Mouse (Mus musculus): ENCODE measurements around the gene Slc4a2.
A peak's percentile ranks its signal among the peaks of the same experiment; 100 is the strongest.

Slc4a2 gene

GRCm38 (mm10) chr5:24423129-24424003 is at the start of gene Slc4a2, which contains the start of gene Cdk5:
Gene Slc4a2 (plus strand): TSS chr5:24423837.
Gene Cdk5 (minus strand): TSS chr5:24423530.
- DNase-seq (ENCODE audit: low spot score in 2 of 2) = peak; percentile 95 to 96

DNA sequence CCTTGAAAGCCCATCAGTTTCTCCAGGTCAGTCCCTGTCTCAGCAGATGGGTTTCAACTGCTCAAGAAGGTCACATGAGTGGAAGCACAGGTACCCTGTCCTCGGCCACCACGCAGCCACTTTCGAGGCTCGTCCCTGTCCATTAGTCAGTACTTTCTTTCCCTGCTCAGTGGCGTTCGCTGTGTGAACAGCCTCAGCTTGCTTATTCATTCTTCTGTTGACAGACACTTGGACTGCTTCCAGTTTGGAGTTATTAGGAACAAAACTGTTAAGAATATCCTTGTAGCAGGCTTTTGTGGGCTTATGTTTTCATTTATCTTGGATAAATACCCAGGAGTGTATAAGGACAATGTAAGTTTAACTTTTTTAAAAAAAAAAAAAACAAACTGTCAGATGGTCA is 49.4 kb upstream of the Slc4a2 start:
- DNase-seq (ENCODE audit: low spot score in 2 of 2) = no peak

DNA sequence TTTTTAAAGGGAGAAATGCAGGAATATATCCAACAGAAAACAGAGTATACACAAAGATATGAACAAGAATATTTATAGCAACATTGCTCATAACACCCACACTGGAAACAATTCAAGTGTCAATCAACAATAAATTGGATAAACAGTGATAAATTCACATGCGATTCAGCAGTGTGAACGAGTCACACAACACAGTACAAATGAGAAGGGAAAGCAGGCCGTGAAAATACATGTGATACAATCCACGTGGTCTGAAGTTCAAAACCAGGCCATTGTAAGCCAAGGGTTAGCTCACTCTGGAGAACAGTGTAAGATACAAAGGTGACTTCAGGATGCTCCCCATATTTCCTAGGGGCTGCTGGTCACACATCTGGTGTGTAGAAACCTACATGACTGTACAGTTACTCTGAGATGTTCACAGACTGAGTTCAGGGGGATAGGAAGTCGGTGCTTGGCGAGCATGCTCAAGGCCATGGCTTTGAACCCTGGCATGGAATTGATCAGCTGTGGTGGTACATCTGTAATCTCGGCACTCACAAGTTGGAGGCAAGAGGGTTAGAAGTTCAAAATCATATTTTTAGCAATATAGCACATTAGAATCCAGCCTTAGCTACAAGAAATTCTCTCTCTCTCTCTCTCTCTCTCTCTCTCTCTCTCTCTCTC is 48.8 kb upstream of the Slc4a2 start:
- DNase-seq (ENCODE audit: low spot score in 2 of 2) = no peak

GRCm38 (mm10) chr5:24378700-24379099 is 44.9 kb upstream of the Slc4a2 start:
- DNase-seq (ENCODE audit: low spot score in 2 of 2) = no peak

DNA sequence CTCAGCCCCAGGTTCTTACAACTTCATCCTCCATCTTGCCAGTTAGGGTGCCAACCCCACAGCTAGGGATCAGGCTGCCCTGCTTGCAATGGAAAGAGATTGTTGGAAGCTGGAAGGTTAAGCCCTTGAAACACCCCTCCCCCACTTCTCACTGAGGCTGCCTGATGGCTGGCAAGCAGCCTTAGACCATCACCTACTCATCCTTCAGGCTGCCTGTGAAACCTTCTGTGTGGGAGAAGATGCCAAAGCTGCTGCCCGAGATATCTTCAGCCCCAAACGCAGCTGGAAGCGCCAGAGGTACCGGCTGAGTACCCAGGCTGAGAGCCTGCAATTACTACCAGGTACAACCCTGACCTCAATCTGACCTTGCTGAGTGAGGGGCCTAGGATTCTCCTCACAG is 44.1 kb upstream of the Slc4a2 start:
- no peak for DNase-seq (ENCODE audit: low spot score in 2 of 2)

- no peak for DNase-seq (ENCODE audit: low spot score in 2 of 2)
Observed at GRCm38 (mm10) chr5:24380499-24380898, 43.1 kb upstream of the Slc4a2 start.

DNA sequence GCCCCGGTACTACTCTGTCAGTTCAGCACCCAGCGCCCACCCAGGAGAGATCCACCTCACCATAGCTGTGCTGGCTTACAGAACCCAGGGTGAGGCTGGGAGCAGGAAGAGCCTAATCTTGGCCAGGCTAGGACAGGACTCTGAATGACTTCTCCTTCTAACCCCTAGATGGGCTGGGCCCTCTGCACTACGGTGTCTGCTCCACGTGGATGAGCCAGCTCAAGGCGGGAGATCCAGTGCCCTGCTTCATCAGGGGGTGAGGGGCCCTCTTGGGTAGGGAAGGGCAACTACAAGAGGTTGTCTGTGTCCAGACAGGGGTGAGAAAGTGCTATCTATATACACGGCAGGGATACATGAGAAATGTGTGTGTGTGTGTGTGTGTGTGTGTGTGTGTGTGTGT is 42.2 kb upstream of the Slc4a2 start:
- DNase-seq (ENCODE audit: low spot score in 2 of 2) = no peak

GRCm38 (mm10) chr5:24381988-24382387 is 41.6 kb upstream of the Slc4a2 start:
- no peak for DNase-seq (ENCODE audit: low spot score in 2 of 2)

DNA sequence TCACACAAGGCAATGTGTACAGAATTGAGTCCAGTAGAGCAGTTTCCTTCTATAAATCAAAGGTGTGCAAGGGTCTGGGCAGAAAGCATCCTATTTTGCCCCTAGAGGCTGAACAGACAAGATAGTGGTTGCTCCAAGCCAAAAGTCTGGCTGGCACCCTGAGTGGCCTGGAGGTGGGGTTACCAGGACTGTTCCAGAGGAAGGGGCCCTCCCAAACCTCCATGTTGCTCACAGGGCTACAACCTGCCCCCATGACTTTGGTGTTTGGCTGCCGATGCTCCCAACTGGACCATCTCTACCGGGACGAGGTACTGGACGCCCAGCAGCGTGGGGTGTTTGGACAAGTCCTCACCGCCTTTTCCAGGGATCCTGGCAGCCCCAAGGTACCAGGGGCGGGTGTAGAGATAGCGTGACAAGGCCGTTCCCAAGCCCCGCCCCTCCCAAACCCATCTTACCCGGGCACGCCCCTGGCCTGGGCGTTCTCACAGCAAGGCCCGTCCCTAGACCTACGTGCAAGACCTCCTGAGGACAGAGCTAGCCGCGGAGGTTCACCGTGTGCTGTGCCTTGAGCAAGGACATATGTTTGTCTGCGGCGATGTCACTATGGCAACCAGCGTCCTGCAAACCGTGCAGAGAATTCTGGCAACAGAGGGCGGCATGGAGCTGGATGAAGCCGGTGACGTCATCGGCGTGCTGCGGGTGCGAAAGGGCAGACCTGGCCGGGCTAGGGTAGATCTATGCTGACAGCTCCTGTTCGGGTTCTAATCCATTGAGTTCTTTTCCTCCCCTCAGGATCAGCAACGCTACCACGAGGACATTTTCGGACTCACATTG is 40.4 kb upstream of the Slc4a2 start:
- peak; percentile 84 to 92 for DNase-seq (ENCODE audit: low spot score in 2 of 2)

GRCm38 (mm10) chr5:24384407-24384806 is 39.2 kb upstream of the Slc4a2 start:
- DNase-seq (ENCODE audit: low spot score in 2 of 2) = no peak

GRCm38 (mm10) chr5:24385374-24385773 is 38.3 kb upstream of the Slc4a2 start:
- no peak for DNase-seq (ENCODE audit: low spot score in 2 of 2)

GRCm38 (mm10) chr5:24385887-24386550 is 37.6 kb upstream of the Slc4a2 start:
- no peak for DNase-seq (ENCODE audit: low spot score in 2 of 2)

GRCm38 (mm10) chr5:24387264-24388241 is 36.1 kb upstream of the Slc4a2 start:
- peak in 1 of 2 experiments; percentile 67 for DNase-seq (ENCODE audit: low spot score in 2 of 2)

- DNase-seq (ENCODE audit: low spot score in 2 of 2) = peak in 1 of 2 experiments; percentile 65
Observed at GRCm38 (mm10) chr5:24388246-24388915, 35.3 kb upstream of the Slc4a2 start.

DNA sequence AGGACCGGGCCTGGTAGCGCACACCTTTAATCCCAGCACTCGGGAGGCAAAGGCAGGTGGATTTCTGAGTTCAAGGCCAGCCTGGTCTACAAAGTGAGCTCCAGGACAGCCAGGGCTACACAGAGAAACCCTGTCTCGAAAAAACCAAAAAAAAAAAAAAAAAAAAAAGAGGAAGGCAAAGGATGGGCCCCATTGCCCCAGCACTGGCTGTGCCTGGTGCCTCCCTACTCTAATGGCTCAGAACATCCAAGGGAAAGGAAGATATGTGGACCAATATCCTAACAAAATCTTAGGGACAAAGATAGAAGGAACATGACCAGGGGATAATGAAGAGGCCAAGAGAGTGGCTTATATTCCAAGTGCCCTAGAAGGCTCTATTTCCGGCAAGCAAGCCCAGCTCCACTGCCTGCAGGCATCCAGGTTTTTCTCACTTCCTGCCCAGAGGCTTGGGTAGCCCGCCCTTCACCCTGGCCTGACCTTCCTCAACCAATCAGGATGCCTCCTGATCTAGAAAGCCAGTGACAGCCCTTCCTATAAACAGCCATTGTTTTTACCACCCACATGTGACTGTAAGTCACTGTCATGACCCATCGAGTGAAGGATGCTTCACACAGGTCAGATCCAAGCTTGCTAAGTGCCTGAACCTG is 34.5 kb upstream of the Slc4a2 start:
- DNase-seq (ENCODE audit: low spot score in 2 of 2) = no peak

DNA sequence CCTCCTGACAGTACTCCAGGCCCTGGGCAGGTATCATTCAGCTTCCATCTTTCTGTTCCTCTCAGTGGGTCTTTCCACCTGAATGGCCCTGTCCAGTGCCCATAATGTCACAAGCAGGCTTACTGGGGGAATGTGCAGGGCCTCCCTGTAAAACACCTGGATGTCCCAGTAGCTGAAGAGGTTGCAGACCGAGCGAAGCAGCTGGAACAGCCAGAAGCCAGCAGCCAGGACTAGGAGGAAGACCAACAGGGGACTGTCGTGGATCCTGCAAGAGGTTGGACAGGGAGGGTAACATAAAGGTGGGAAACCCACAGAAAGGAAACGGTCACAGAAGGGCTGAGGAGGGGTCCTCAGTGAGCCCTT is 34.0 kb upstream of the Slc4a2 start:
- DNase-seq (ENCODE audit: low spot score in 2 of 2) = no peak

DNA sequence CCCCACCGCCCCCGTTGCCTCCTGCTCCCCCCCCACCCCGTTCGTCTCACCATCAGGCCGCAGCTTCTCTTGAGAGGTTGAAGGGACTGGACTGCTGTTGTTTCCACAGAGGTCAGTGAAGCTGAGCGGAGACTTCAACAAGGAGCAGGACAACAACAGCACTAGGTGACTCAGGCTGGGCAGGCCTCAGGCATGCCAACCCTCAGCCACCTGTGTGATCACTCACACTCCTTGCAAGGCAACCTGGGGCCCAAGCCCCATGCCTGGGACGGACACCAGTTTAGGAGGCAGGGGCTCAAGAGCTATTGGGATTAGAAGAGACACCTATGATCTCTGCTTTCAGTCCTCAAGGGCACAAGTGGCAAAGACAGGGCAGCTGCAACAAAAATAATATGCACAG is 31.8 kb upstream of the Slc4a2 start, which contains the start of gene Atg9b:
Gene Atg9b (minus strand): TSS at position 280 of the 400 bp plus-strand sequence.
- no peak for DNase-seq (ENCODE audit: low spot score in 2 of 2)

GRCm38 (mm10) chr5:24392724-24393123 is 30.9 kb upstream of the Slc4a2 start:
- DNase-seq (ENCODE audit: low spot score in 2 of 2) = no peak

- peak; percentile 81 to 95 for DNase-seq (ENCODE audit: low spot score in 2 of 2)
Observed at GRCm38 (mm10) chr5:24393392-24393997, 30.1 kb upstream of the Slc4a2 start, which contains the start of gene Abcb8. Gene Abcb8 (plus strand): TSS chr5:24393663.
